Mouse (Mus musculus) heart, adult 2 months (tissue): ENCODE data around the gene Slc39a13. TPM values are rescaled to one million over a fixed set of nuclear protein-coding genes. Genes with fewer than 3 reads are reported as not detected.

Source experiments
- DNase-seq, 2 experiments: peaks; one replicate each; pipeline ENCODE4 v3.0.0; 2021
- H3K27ac ChIP-seq: fragments of 200-600 bp; 2 replicates; pipeline ENCODE4 v1.8.1; 2022
- H3K27me3 ChIP-seq: fragments of 200-500 bp; 2 replicates; pipeline ENCODE4 v1.6.1; 2012; ENCODE audit warnings: mild to moderate bottlenecking, low read length, inconsistent platforms, mixed read lengths; ENCODE audit not compliant: control insufficient read depth, insufficient read depth
- H3K36me3 ChIP-seq: fragments of 200-500 bp; 2 replicates; pipeline ENCODE4 v1.6.1; 2012; ENCODE audit warnings: low read length, inconsistent platforms; ENCODE audit not compliant: control insufficient read depth, insufficient read depth
- H3K4me1 ChIP-seq: fragments of 200-500 bp; 2 replicates; pipeline ENCODE4 v1.6.1; 2011; ENCODE audit warnings: low read length; ENCODE audit not compliant: control insufficient read depth, insufficient read depth
- H3K4me3 ChIP-seq: fragments of 200-600 bp; 2 replicates; pipeline ENCODE4 v1.8.1; 2022
- H3K79me2 ChIP-seq: fragments of 200-500 bp; replicated peaks from 2 replicates; pipeline ENCODE4 v1.6.1; 2012; ENCODE audit warnings: mild to moderate bottlenecking, inconsistent platforms, low read length, moderate library complexity, mixed read lengths; ENCODE audit not compliant: control insufficient read depth, insufficient read depth
- H3K9ac ChIP-seq: fragments of 200-500 bp; 2 replicates; pipeline ENCODE4 v1.6.1; 2012; ENCODE audit warnings: low read depth, mild to moderate bottlenecking, control low read depth, inconsistent platforms, low read length, mixed read lengths
- CTCF ChIP-seq: fragments of 200-600 bp; IDR thresholded peaks from 2 replicates; pipeline ENCODE4 v1.8.1; 2022; ENCODE audit warnings: antibody characterized with exemption, mild to moderate bottlenecking, moderate library complexity
- EP300 ChIP-seq: fragments of 200-500 bp; IDR thresholded peaks from 2 replicates; pipeline ENCODE4 v1.6.1; 2011; ENCODE audit warnings: low read depth, low read length, control low read depth; ENCODE audit not compliant: insufficient read depth
- POLR2A ChIP-seq: fragments of 200-500 bp; IDR thresholded peaks from 2 replicates; pipeline ENCODE4 v1.6.1; 2011; ENCODE audit warnings: mild to moderate bottlenecking, low read depth, low read length, control low read depth; ENCODE audit not compliant: insufficient read depth
- WGBS: fragments of 180-500 bp; shearing (Covaris S2); methylation state at CpG from one replicate; pipeline ENCODE4 v1.1.7; 2018; 5-methylcytosine and 5-hydroxymethylcytosine counted together
- intact Hi-C: fragments of 180-260 bp; cut with DNase I; formaldehyde crosslinking; loops from one replicate; pipeline ENCODE4 v1.15.1; 2025
- polyA plus RNA-seq: library from polyadenylated mRNA; depleted of rRNA; stranded (reverse); fragments of >200 nt; gene quantifications from 2 replicates; pipeline ENCODE4 v1.2.3, GENCODE M21; 2012; rRNA removed
- total RNA-seq, 2 experiments: library from RNA; stranded (reverse); gene quantifications; 2 replicates each; pipeline ENCODE4 v1.2.3; 2021

The Slc39a13 gene
- total and polyA plus RNA-seq, 3 experiments, result 21.1 to 57.3 (median 22.3) TPM

GRCm38 (mm10) chr2:91015386-91015785 lies 54.8 kb downstream of the Slc39a13 start:
- no peak overlapping the region for H3K9ac ChIP-seq
- intact Hi-C loops, result loop anchor here (5.0 kb wide), 1 partner anchor 37 kb away; the partner anchor contains the start of gene Psmc3
- DNase-seq, result no peak
- TF ChIP-seq EP300 (no peak), POLR2A (no peak), CTCF (no peak)
- H3K27me3 ChIP-seq, result no peaks in the 10 kb centered on the region
- H3K4me1 ChIP-seq, result no peaks in the 10 kb centered on the region; the same call in 1 of the 2 replicates
- H3K36me3 ChIP-seq, result peaks cover 17% of the 10 kb centered on the region
- 77% methylated on average over 4 of the region's 4 CpGs for WGBS
- no peak overlapping the region for H3K4me3 ChIP-seq
- peak overlapping the region; percentile 42 for H3K27ac ChIP-seq
- no peaks in the 10 kb centered on the region for H3K79me2 ChIP-seq

- Histone ChIP-seq H3K27ac (no peak overlapping the region), H3K27me3 (no peaks in the 10 kb centered on the region), H3K79me2 (no peaks in the 10 kb centered on the region), H3K4me1 (no peaks in the 10 kb centered on the region; the same call in 1 of the 2 replicates), H3K4me3 (no peak overlapping the region), H3K9ac (no peak overlapping the region), H3K36me3 (peaks cover 13% of the 10 kb centered on the region)
- WGBS, result 93% methylated on average over 2 of the region's 2 CpGs
- no peak for TF ChIP-seq POLR2A
- no peak for DNase-seq
- intact Hi-C loops, result no loop called here
Measured at GRCm38 (mm10) chr2:91013881-91014280, 56.3 kb downstream of the Slc39a13 start.

Other genes with a start within 250 kb of the Slc39a13 start
- gene Mtch2, start 223.3 kb downstream of the Slc39a13 start, total RNA-seq, result 100 to 1,000 TPM; 171 to 197 TPM
- gene Mtch2, start 223.3 kb downstream of the Slc39a13 start, polyA plus RNA-seq, result 137 and 261 TPM in 2 replicates
- 1 to 10 TPM; 4.2 to 4.4 TPM for gene C1qtnf4, start 184.6 kb downstream of the Slc39a13 start, total RNA-seq
- gene C1qtnf4, start 184.6 kb downstream of the Slc39a13 start, polyA plus RNA-seq, result 6.4 and 8.4 TPM in 2 replicates
- gene Kbtbd4, start 165.7 kb downstream of the Slc39a13 start, total RNA-seq, result 10 to 100 TPM; 20.6 to 23.4 TPM
- gene Kbtbd4, start 165.7 kb downstream of the Slc39a13 start, polyA plus RNA-seq, result 14.0 and 23.3 TPM in 2 replicates
- 100 to 1,000 TPM; 770 to 910 TPM for gene Ndufs3, start 165.6 kb downstream of the Slc39a13 start, total RNA-seq
- gene Ndufs3, start 165.6 kb downstream of the Slc39a13 start, polyA plus RNA-seq, result 596 and 1,142 TPM in 2 replicates
- 10 to 100 TPM; 69.2 to 77.7 TPM for gene Celf1, start 130.0 kb downstream of the Slc39a13 start, total RNA-seq
- 39.2 and 74.0 TPM in 2 replicates for gene Celf1, start 130.0 kb downstream of the Slc39a13 start, polyA plus RNA-seq
- gene Rapsn, start 34.8 kb downstream of the Slc39a13 start, total RNA-seq, result 10 to 100 TPM; 15.9 to 16.8 TPM
- gene Rapsn, start 34.8 kb downstream of the Slc39a13 start, polyA plus RNA-seq, result 19.3 and 22.0 TPM in 2 replicates
- gene Psmc3, start 16.4 kb downstream of the Slc39a13 start, total RNA-seq, result 100 to 1,000 TPM; 216 to 252 TPM
- 112 and 141 TPM in 2 replicates for gene Psmc3, start 16.4 kb downstream of the Slc39a13 start, polyA plus RNA-seq
- gene Spi1, start 12.0 kb upstream of the Slc39a13 start, total RNA-seq, result 1 to 10 TPM; 3.7 to 6.2 TPM
- gene Spi1, start 12.0 kb upstream of the Slc39a13 start, polyA plus RNA-seq, result 10.2 and 17.2 TPM in 2 replicates
- gene Mybpc3, start 47.7 kb upstream of the Slc39a13 start, total RNA-seq, result 1,000 to 10,000 TPM; 1,229 to 1,417 TPM
- gene Mybpc3, start 47.7 kb upstream of the Slc39a13 start, polyA plus RNA-seq, result 1,378 and 1,771 TPM in 2 replicates
- 1 to 10 TPM; 4.7 to 8.5 TPM for gene Madd, start 113.4 kb upstream of the Slc39a13 start, total RNA-seq
- 6.1 and 8.6 TPM in 2 replicates for gene Madd, start 113.4 kb upstream of the Slc39a13 start, polyA plus RNA-seq
- gene Nr1h3, start 132.4 kb upstream of the Slc39a13 start, total RNA-seq, result 10 to 100 TPM; 20.3 to 27.6 TPM
- 30.6 and 32.9 TPM in 2 replicates for gene Nr1h3, start 132.4 kb upstream of the Slc39a13 start, polyA plus RNA-seq
- 10 to 100 TPM; 17.3 to 19.9 TPM for gene Acp2, start 132.5 kb upstream of the Slc39a13 start, total RNA-seq
- 15.0 and 20.4 TPM in 2 replicates for gene Acp2, start 132.5 kb upstream of the Slc39a13 start, polyA plus RNA-seq
- gene Ddb2, start 166.6 kb upstream of the Slc39a13 start, total RNA-seq, result 1 to 10 TPM; 2.7 to 3.2 TPM
- gene Ddb2, start 166.6 kb upstream of the Slc39a13 start, polyA plus RNA-seq, result 8.5 and 12.6 TPM in 2 replicates
- gene Pacsin3, start 185.5 kb upstream of the Slc39a13 start, total RNA-seq, result 100 to 1,000 TPM; 141 to 157 TPM
- 139 and 165 TPM in 2 replicates for gene Pacsin3, start 185.5 kb upstream of the Slc39a13 start, polyA plus RNA-seq
- 10 to 100 TPM; 54.7 to 58.2 TPM for gene Arfgap2, start 194.6 kb upstream of the Slc39a13 start, total RNA-seq
- gene Arfgap2, start 194.6 kb upstream of the Slc39a13 start, polyA plus RNA-seq, result 35.0 and 43.2 TPM in 2 replicates